Comparison of ENCODE assay signal across 8 mouse cellular contexts in genomic region chr15:102692991-102693411, GRCm38 (mm10). TPM values are rescaled to one million over a fixed set of nuclear protein-coding genes. Genes with fewer than 3 reads are reported as not detected.
A peak's percentile ranks its signal among the peaks of the same experiment; 100 is the strongest.
DNase-seq lines count a peak whose midpoint lies in the region; ATAC-seq and TF ChIP-seq lines count a peak whose summit lies in the region.

No protein-coding gene starts in this region.

- no peak for TF ChIP-seq POLR2A in thymus, adult 2 months (IDR thresholded peaks at IDR 0.05; ENCODE audit: control insufficient read depth, extremely low read depth, insufficient read depth, low read length, poor library complexity)
- TF ChIP-seq POLR2A in liver, adult 2 months (IDR thresholded peaks at IDR 0.05; ENCODE audit: extremely low read depth, insufficient read depth, low read length) = no peak

- peak overlapping the region; percentile 2; the same call in 1 of the 2 replicates for H3K4me3 ChIP-seq in thymus, adult 2 months (ENCODE audit: control insufficient read depth, insufficient read depth, low read length)
- H3K4me3 ChIP-seq in heart, embryonic 10.5 days = peak overlapping the region; percentile 67
- H3K4me3 ChIP-seq in liver, adult 2 months (ENCODE audit: insufficient read depth, low read depth, low read length) = peak overlapping the region; percentile 41; the same call in 1 of the 2 replicates
- peak overlapping the region; percentile 50 for H3K4me3 ChIP-seq in midbrain, embryonic 15.5 days
- H3K4me3 ChIP-seq in stomach, embryonic 15.5 days (replicated peaks) = peak overlapping the region; percentile 48

- no peaks in the 10 kb centered on the region for H3K36me3 ChIP-seq in thymus, adult 2 months (ENCODE audit: control insufficient read depth, insufficient read depth, low read length)
- no peaks in the 10 kb centered on the region for H3K36me3 ChIP-seq in heart, embryonic 10.5 days
- H3K36me3 ChIP-seq in liver, adult 2 months (ENCODE audit: control insufficient read depth, insufficient read depth, low read length) = no peaks in the 10 kb centered on the region
- no peaks in the 10 kb centered on the region for H3K36me3 ChIP-seq in midbrain, embryonic 15.5 days (replicated peaks)
- no peaks in the 10 kb centered on the region for H3K36me3 ChIP-seq in stomach, embryonic 15.5 days

- TF ChIP-seq CTCF in thymus, adult 2 months (IDR thresholded peaks at IDR 0.05; ENCODE audit: borderline replicate concordance, control insufficient read depth, extremely low read depth, insufficient read depth, low read length, poor library complexity) = peak; percentile 78; the same call in 1 of the 2 replicates
- peak; percentile 52 for TF ChIP-seq CTCF in liver, adult 2 months (IDR thresholded peaks at IDR 0.05; ENCODE audit: low read depth, low read length)

- no peaks in the 10 kb centered on the region for H3K9me3 ChIP-seq in heart, embryonic 10.5 days
- H3K9me3 ChIP-seq in midbrain, embryonic 15.5 days = no peaks in the 10 kb centered on the region
- H3K9me3 ChIP-seq in stomach, embryonic 15.5 days = no peaks in the 10 kb centered on the region

- peaks cover 9% of the 10 kb centered on the region; the same call in 1 of the 2 replicates for H3K4me1 ChIP-seq in thymus, adult 2 months (replicated peaks; ENCODE audit: control insufficient read depth, insufficient read depth, low read length)
- peaks cover 18% of the 10 kb centered on the region for H3K4me1 ChIP-seq in heart, embryonic 10.5 days
- H3K4me1 ChIP-seq in liver, adult 2 months (ENCODE audit: control insufficient read depth, insufficient read depth, low read length) = peaks cover 3% of the 10 kb centered on the region; the same call in 1 of the 2 replicates
- peaks cover 24% of the 10 kb centered on the region for H3K4me1 ChIP-seq in midbrain, embryonic 15.5 days
- peaks cover 20% of the 10 kb centered on the region for H3K4me1 ChIP-seq in stomach, embryonic 15.5 days

- H3K9ac ChIP-seq in liver, adult 2 months (ENCODE audit: low read depth, low read length) = no peak overlapping the region
- peak overlapping the region; percentile 59 for H3K9ac ChIP-seq in midbrain, embryonic 15.5 days
- H3K9ac ChIP-seq in stomach, embryonic 15.5 days = 0 out of 2 replicates have a peak overlapping the region, but pooled peaks have one; percentile 10

- H3K4me2 ChIP-seq in midbrain, embryonic 15.5 days = peak overlapping the region; percentile 85
- H3K4me2 ChIP-seq in stomach, embryonic 15.5 days = peak overlapping the region; percentile 91

- H3K27ac ChIP-seq in thymus, adult 2 months (ENCODE audit: control insufficient read depth, insufficient read depth, low read length) = no peak overlapping the region
- peak overlapping the region; percentile 57; the same call in 1 of the 2 replicates for H3K27ac ChIP-seq in heart, embryonic 10.5 days
- H3K27ac ChIP-seq in liver, adult 2 months (replicated peaks; ENCODE audit: insufficient read depth, low read depth, low read length) = no peak overlapping the region
- peak overlapping the region; percentile 86 for H3K27ac ChIP-seq in midbrain, embryonic 15.5 days
- H3K27ac ChIP-seq in stomach, embryonic 15.5 days = no peak overlapping the region

- H3K27me3 ChIP-seq in thymus, adult 2 months (ENCODE audit: control insufficient read depth, insufficient read depth, low read length) = peaks cover 20% of the 10 kb centered on the region
- peaks cover 83% of the 10 kb centered on the region for H3K27me3 ChIP-seq in heart, embryonic 10.5 days (ENCODE audit: insufficient read depth, poor library complexity, severe bottlenecking)
- peaks cover 13% of the 10 kb centered on the region; the same call in 1 of the 2 replicates for H3K27me3 ChIP-seq in liver, adult 2 months (ENCODE audit: control insufficient read depth, insufficient read depth, low read length)
- H3K27me3 ChIP-seq in midbrain, embryonic 15.5 days (replicated peaks) = peaks cover 35% of the 10 kb centered on the region
- peaks cover 77% of the 10 kb centered on the region for H3K27me3 ChIP-seq in stomach, embryonic 15.5 days (replicated peaks)

- WGBS in thymus, adult 2 months = under 1% methylated on average over 32 of the region's 32 CpGs
- under 1% methylated on average over 32 of the region's 32 CpGs for WGBS in heart, embryonic 10.5 days
- WGBS in liver, adult 2 months = 2% methylated on average over 32 of the region's 32 CpGs
- 0% methylated on average over 32 of the region's 32 CpGs for WGBS in midbrain, embryonic 15.5 days
- WGBS in stomach, embryonic 15.5 days = under 1% methylated on average over 32 of the region's 32 CpGs

- peak; percentile 88 for ATAC-seq in midbrain, embryonic 15.5 days (replicated peaks)
- peak; percentile 56 for ATAC-seq in stomach, embryonic 15.5 days (ENCODE audit: insufficient read depth, low FRiP score, low read depth)

- no peaks in the 10 kb centered on the region for H3K79me2 ChIP-seq in liver, adult 2 months (ENCODE audit: control insufficient read depth, insufficient read depth, low read length)

- peak; percentile 45 for DNase-seq in thymus, adult 2 months
- no peak for DNase-seq in thymus, adult 18-20 months
- DNase-seq in embryo, embryonic 9.5 days (ENCODE audit: extremely low spot score) = peak; percentile 89
- DNase-seq in heart, embryonic 10.5 days (ENCODE audit: low spot score) = peak; percentile 84
- peak; percentile 57 to 62 for DNase-seq in kidney, adult 8-10 months
- DNase-seq in liver, adult 2 months (ENCODE audit: extremely low read depth, low read depth, low spot score) = peak; percentile 6

RNA-seq across cellular contexts. Expression of gene Atp5g2, which starts 20.8 kb away (rescaled TPM):
- 378 and 434 TPM in 2 replicates for polyA plus RNA-seq in thymus, adult 2 months (2012; rRNA removed)
- polyA plus RNA-seq in heart, embryonic 10.5 days (2016; fragmentation: Nextera tagmentation; extraction: Ambion mirVana) = 64.8 and 67.3 TPM in 2 replicates
- total RNA-seq in liver, adult 2 months (2014; rRNA removed) = 149 and 181 TPM in 2 replicates
- polyA plus RNA-seq in liver, adult 2 months (2012; rRNA removed) = 342 and 359 TPM in 2 replicates
- 39.5 and 43.4 TPM in 2 replicates for polyA plus RNA-seq in midbrain, embryonic 15.5 days (2015; fragmentation: Nextera tagmentation; extraction: Ambion mirVana)
- 57.1 and 63.3 TPM in 2 replicates for polyA plus RNA-seq in stomach, embryonic 15.5 days (2015; fragmentation: Nextera tagmentation; extraction: Ambion mirVana)

RNA-seq across cellular contexts. Expression of gene Calcoco1, which starts 29.0 kb away (rescaled TPM):
- 74.7 and 77.5 TPM in 2 replicates for polyA plus RNA-seq in thymus, adult 2 months (2012; rRNA removed)
- polyA plus RNA-seq in heart, embryonic 10.5 days (2016; fragmentation: Nextera tagmentation; extraction: Ambion mirVana) = 34.2 and 39.2 TPM in 2 replicates
- 19.1 and 20.5 TPM in 2 replicates for total RNA-seq in liver, adult 2 months (2014; rRNA removed)
- 20.7 and 22.8 TPM in 2 replicates for polyA plus RNA-seq in liver, adult 2 months (2012; rRNA removed)
- 41.9 and 43.0 TPM in 2 replicates for polyA plus RNA-seq in midbrain, embryonic 15.5 days (2015; fragmentation: Nextera tagmentation; extraction: Ambion mirVana)
- 29.9 and 33.5 TPM in 2 replicates for polyA plus RNA-seq in stomach, embryonic 15.5 days (2015; fragmentation: Nextera tagmentation; extraction: Ambion mirVana)

Comparison
In these comparisons a context has a peak if more than half of its experiments do, and no peak if none do; other contexts are left out.
1. DNase-seq: peak in thymus, adult 2 months (single experiment), embryo, embryonic 9.5 days (single experiment), heart, embryonic 10.5 days (single experiment), kidney, adult 8-10 months (2 of 2) and liver, adult 2 months (single experiment); none in thymus, adult 18-20 months (0 of 2).
2. H3K27ac ChIP-seq: peak in heart, embryonic 10.5 days (single experiment) and midbrain, embryonic 15.5 days (single experiment); none in thymus, adult 2 months (single experiment), liver, adult 2 months (single experiment) and stomach, embryonic 15.5 days (single experiment).
3. H3K4me3 ChIP-seq: peak in every context shown above with its lines; median percentile 67 in heart, embryonic 10.5 days; 50 in midbrain, embryonic 15.5 days; 48 in stomach, embryonic 15.5 days; 41 in liver, adult 2 months; 2 in thymus, adult 2 months.